Mouse (Mus musculus): Measurements from ENCODE around the gene Znrd1as. TPM values are rescaled to one million over a fixed set of nuclear protein-coding genes. Genes with fewer than 3 reads are reported as not detected.
A peak's percentile ranks its signal among the peaks of the same experiment; 100 is the strongest.
"Not testable (repeated sequence)": the region's sequence is repeated elsewhere in the genome, so short reads cannot be mapped to it uniquely, and the experiment has no call there.

Gene Znrd1as
- total RNA-seq, 2 experiments from 2014 or later, result 9.0 to 13.6 TPM

GRCm38 (mm10) chr17:36950981-36951947 is 7.1 kb upstream of the Znrd1as start, which contains the start of gene Ppp1r11:
Gene Ppp1r11, minus strand, starts transcription at chr17:36951741.
- DNase-seq, result peak; percentile 96 to 97

- DNase-seq, result no peak
These were observed 5.8 kb upstream of the Znrd1as start for GRCm38 (mm10) chr17:36952631-36953030.

DNA sequence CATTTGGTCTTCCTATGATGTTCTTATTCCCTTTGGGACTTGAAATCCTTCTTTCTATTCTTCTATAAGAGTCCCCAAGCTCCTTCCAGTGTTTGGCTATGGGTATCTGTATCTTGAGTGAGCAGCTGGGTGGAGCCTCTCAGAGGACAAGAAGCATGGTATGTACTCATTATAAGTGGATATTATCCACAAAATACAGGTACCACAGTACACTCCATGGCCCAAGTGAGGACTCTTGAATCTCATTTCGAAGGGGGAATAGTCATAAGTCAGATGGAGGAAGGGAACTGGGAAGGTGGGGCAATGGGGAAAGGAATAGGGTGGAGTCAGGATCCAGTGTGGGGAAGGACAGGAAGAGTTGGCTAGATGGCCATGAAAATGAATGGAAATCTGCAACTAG is 5.3 kb upstream of the Znrd1as start:
- no peak for DNase-seq

DNA sequence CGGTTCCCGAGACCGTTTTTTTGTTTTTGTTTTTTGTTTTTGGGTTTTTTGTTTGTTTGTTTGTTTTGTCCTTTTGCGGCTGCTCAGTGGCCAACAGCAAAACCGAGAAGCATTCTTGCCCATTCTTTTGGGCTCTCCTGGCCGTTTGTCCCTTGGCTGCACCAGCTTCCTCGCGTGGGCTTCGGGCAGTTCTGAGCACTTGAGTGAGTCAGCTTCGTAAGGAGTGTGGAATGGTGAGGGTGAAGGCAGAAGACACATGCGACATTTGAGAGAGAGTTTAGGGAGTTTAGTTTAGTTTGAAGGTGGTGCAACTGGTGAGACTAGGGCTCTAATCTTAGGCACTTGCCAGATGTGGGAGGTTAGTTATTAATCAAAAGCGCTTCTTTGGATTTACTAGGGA is 492 bp downstream of the Znrd1as start:
- DNase-seq, result peak in 1 of 2 experiments; percentile 19

GRCm38 (mm10) chr17:36961125-36961524 is 2.7 kb downstream of the Znrd1as start:
- DNase-seq, result no peak

DNA sequence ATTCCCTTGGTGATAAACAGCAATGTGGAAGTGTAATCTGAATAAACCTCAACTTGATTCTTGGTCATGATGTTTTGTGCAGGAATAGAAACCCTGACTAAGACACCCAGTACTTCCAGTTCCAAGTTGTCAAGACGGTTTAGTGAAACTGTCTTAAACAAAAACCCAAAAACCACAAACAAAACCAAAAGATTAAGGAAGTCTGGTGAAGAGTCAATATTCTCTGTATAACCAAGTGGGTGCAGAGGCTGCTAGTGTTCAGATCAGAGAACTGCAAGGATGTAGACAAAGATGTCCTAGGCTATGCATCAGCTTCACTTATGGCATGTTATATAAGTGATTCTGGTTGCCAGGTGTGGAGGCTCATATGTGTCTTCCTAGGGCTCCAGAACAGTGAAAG is 8.5 kb downstream of the Znrd1as start:
- DNase-seq, result no peak

- no peak for DNase-seq
These were observed 12.0 kb downstream of the Znrd1as start for GRCm38 (mm10) chr17:36970316-36970890.

DNA sequence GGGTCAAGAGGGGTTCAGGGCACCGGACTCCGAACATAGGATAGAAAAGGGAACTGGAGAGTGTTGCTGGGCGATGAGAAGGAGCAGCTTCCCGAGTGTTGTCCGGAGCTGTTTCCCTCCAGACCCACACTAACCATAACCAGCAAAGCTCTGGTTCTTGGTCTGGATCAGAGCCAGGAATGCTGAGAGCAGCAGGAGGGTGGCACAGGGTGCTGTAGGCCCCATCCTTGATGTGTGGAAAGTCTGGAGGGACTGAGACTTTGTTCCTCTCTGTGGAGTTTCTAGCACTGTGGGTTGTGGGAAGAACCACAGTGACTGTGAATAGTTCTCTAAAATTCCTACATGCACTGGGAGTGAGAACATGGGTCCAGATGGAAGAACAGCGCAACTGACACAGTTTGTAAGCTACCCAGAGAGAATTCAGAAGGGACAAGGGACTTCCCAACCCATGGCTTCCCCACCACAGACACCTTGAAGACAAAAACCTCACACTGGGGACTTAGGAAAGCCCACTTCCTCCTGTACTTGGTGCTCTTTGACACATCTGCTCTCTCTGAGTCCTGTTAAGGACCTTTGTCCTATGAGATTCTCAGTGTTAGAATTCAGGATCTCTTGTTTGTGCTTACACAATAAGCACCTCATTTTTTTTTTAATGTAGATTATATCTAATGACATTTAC is 12.9 kb downstream of the Znrd1as start:
- DNase-seq, result no peak

GRCm38 (mm10) chr17:36972791-36973190 is 14.4 kb downstream of the Znrd1as start:
- DNase-seq, result no peak

GRCm38 (mm10) chr17:36973271-36973787 is 14.9 kb downstream of the Znrd1as start:
- no peak for DNase-seq

- peak in 1 of 2 experiments; percentile 5 for DNase-seq
These were observed 22.9 kb downstream of the Znrd1as start, which contains the start of gene 2410137M14Rik for GRCm38 (mm10) chr17:36981221-36981813. Gene 2410137M14Rik, minus strand, starts transcription at chr17:36981237.

DNA sequence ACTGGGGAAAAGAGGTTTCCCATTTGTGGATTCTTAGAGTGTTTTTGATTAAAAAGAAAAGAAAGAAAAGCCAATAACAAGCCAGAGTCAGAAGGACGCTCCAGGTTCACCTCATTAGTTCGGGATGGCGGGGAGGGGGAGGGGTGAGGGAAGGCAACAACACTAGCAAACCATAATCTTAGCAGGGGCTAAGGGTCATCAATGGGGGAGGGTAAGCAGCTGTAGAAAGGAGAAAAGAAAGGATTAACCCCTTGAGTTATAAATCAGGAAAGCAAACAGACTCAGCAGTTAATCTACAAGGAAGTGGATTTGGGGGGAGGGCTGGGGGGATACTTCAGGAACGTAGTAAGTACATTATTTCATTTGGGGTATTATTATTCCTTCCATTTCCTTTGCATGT is 23.5 kb downstream of the Znrd1as start:
- no peak for DNase-seq

DNA sequence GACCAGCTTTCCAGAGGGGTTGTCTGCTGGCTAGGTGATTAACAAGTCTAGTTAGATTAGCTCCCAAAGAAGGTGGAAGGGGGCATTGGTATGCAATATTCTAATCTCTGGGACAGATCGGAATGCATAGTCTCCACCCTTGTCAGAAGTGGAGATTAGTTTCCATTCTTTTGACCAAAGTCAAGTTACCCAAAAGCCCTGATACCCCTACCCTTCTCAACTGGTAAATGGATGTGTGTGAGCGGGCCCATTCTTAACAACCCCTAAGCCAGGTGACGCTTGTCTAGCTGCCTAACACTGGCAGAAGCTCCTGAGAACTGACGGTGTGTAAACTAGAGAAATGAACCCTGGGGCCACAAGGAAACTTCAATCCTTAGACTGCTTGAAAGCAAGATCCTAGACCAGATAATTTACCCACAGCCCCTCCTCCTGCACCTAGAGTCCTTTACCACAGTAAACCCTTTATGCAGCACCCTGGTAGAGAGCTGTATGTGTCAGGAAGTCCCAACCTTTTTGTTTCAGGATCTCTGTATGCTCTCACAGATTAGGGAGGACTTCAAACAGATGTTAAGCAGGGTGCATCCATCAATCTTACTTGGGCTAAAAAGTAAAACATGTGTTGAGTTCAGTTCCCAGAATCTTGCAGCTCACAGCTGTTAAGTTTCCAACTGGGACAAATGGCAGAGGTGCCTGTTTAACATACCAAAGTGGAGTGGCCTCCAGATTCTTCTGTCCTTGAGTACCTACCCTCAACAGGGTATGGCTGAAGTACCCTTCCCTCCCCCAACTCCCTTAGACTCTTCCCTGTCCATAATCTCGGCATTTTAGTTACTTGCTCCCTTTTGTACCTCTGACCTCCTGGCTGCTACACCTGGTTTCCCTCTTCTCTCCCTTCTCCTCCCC is 24.1 kb downstream of the Znrd1as start:
- no peak for DNase-seq

DNA sequence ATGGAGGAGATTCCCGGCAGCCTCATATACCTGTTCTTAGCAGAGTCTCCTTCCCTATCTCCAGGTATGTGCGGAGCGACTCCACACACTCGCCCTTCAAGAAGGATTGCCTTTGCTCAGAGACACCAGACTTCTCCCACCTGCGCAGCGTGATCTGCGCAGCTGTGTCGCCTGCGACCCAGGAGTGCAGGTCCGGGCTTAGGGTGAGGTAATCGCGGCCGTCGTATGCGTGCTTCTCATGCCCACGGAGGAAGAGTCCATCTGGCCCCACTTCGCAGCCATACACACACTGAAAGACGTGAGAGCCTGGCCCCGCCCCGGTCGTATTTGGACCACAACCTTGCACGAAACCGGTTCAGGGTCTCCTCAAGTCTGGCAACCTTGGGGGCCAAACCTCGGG is 30.1 kb downstream of the Znrd1as start:
- DNase-seq, result no peak

DNA sequence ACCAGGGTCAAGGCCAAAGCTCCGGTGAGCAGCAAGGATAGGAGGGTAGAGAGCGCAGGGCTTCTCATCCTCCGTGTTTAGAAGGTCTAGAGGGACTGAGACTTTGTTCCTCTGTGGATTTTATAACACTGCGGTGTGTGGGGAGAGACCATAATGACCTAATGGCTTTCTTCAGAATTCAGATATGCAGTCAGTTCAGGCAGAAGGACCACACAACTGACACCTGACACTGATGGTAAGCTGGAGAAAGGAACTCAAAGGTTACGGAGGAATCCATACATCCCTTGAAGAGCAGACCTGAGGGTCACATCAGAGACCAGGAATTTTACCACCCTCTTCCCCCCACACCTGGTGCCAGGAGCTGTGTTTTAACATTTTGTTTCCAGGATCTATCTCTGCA is 31.0 kb downstream of the Znrd1as start, which contains the start of gene H2-M5:
H2-M5 (minus strand) TSS at position 101 of the 400 bp plus-strand sequence.
- no peak for DNase-seq

DNA sequence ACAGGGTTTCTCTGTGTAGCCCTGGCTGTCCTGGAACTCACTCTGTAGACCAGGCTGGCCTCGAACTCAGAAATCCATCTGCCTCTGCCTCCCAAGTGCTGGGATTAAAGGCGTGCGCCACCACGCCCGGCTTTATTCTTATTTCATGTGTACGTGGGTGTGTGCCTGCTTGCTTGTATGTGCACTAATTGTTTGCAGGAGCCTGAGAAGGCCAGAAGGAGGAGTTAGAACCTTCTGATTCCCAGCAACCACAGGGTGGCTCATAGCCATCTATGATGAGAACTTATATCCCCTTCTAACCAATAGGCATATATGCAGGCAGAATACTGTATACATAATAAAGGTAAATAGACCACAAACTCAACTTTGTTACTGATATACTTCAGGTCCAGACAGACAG is 32.2 kb downstream of the Znrd1as start:
- DNase-seq, result not testable (repeated sequence)

GRCm38 (mm10) chr17:36992336-36993104 is 34.1 kb downstream of the Znrd1as start:
- no peak for DNase-seq

DNA sequence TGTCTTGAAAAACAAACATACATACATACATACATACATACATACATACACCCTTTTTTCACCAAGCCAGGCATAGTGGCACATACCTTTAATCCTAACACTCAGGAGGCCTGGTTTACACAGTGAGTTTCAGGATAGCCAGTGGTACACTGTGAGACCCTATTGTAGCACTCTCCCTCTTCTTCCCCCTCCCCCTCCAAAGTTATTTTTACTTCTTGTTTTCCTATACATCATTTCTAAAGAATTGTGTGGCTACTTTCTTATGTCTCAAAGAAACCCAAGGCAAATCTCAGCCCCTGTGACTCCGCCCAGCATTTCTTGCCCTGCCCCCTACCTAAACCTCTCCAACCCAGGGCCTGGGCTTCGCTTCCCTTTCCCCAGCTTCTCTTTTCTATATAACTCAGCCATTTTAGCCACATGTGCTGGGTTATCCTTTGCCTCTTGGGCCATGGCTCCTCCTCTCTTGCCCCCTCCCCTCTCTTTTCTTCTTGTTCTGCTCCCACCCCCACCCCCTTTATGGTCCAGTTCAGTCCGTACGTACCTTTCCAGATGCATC is 35.5 kb downstream of the Znrd1as start:
- no peak for DNase-seq

DNA sequence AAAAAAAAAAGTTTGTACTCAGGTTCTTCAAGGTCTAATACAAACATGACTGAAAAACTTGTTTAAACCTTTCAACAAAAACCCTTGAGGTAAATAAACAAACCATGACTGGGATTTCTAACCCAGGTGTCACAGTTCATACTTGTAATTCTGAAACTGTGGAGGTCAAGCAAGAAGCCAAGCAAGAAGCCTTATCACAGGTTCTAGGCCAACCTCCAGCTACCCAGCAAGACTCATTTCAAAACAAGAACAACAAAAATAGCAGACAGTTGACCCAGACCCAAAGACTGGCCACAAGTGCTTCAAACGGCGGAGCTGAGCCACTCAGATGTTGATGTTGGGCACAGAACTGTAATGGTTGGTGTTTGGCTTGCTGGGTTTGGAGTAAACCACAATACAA is 36.1 kb downstream of the Znrd1as start:
- DNase-seq, result no peak

DNA sequence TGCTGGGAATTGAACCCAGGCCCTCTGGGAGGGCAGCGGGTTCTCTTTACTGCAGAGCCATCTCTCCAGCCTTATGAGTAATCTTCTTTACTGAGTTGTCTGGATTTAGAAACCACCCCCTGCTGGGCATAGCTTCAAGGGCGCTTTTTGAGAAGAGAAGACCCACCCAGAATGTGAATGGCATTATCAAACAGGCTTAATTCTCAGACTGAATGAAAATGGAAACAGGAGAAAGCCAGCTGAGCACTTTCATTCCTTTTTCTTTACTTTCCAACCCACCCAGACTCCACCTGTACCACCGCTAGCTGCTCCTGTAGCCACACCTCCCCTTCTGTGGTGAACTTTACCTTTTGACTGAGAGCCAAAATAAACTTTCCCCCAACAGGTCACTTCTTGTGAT is 37.1 kb downstream of the Znrd1as start:
- DNase-seq, result no peak
